Mouse (Mus musculus) hindbrain, embryonic 11.5 days (tissue): Measurements from ENCODE around the gene 4930407I10Rik. TPM values are rescaled to one million over a fixed set of nuclear protein-coding genes. Genes with fewer than 3 reads are reported as not detected.

Source experiments
- polyA plus RNA-seq: library from polyadenylated mRNA; unstranded; fragments of >200 nt; fragmentation: Nextera tagmentation; extraction: Ambion mirVana; gene quantifications from 2 replicates; pipeline ENCODE4 v1.2.1, GENCODE M21; 2014

4930407I10Rik gene
- polyA plus RNA-seq, 1 experiment from 2014 or later = 0.08 TPM

Other genes starting within 250 kb of the 4930407I10Rik start
- gene Tob2, start 200.4 kb upstream of the 4930407I10Rik start, polyA plus RNA-seq = 10.5 and 12.5 TPM in 2 replicates
- gene Phf5a, start 187.2 kb upstream of the 4930407I10Rik start, polyA plus RNA-seq = 184 and 186 TPM in 2 replicates
- 155 and 169 TPM in 2 replicates for gene Aco2, start 186.8 kb upstream of the 4930407I10Rik start, polyA plus RNA-seq
- gene Polr3h, start 132.9 kb upstream of the 4930407I10Rik start, polyA plus RNA-seq = 66.2 and 67.1 TPM in 2 replicates
- gene Csdc2, start 122.4 kb upstream of the 4930407I10Rik start, polyA plus RNA-seq = 25.2 and 25.7 TPM in 2 replicates
- gene Pmm1, start 98.2 kb upstream of the 4930407I10Rik start, polyA plus RNA-seq = 31.1 and 33.7 TPM in 2 replicates
- not detected in 2 replicates for gene 1700029P11Rik, start 78.6 kb upstream of the 4930407I10Rik start, polyA plus RNA-seq
- gene Xrcc6, start 71.3 kb upstream of the 4930407I10Rik start, polyA plus RNA-seq = 62.4 and 66.6 TPM in 2 replicates
- 32.6 and 35.6 TPM in 2 replicates for gene Desi1, start 25.3 kb upstream of the 4930407I10Rik start, polyA plus RNA-seq
- gene Snu13, start 11.6 kb upstream of the 4930407I10Rik start, polyA plus RNA-seq = 262 and 282 TPM in 2 replicates
- gene Mei1, start 10.8 kb downstream of the 4930407I10Rik start, polyA plus RNA-seq = not detected in 2 replicates
- gene Ccdc134, start 68.8 kb downstream of the 4930407I10Rik start, polyA plus RNA-seq = 17.0 and 17.2 TPM in 2 replicates
- 143 and 144 TPM in 2 replicates for gene Srebf2, start 88.0 kb downstream of the 4930407I10Rik start, polyA plus RNA-seq
- 1.0 and 1.9 TPM in 2 replicates for gene Shisa8, start 153.7 kb downstream of the 4930407I10Rik start, polyA plus RNA-seq
- gene Tnfrsf13c, start 165.2 kb downstream of the 4930407I10Rik start, polyA plus RNA-seq = 0.35 and 0.62 TPM in 2 replicates
- 76.2 and 78.1 TPM in 2 replicates for gene Cenpm, start 185.6 kb downstream of the 4930407I10Rik start, polyA plus RNA-seq
- gene 1500009C09Rik, start 193.2 kb downstream of the 4930407I10Rik start, polyA plus RNA-seq = 0.86 and 1.6 TPM in 2 replicates
- gene Sept3, start 215.7 kb downstream of the 4930407I10Rik start, polyA plus RNA-seq = 146 and 150 TPM in 2 replicates
- 0.12 TPM in 1 of 2 replicates, not detected in the other for gene Wbp2nl, start 239.8 kb downstream of the 4930407I10Rik start, polyA plus RNA-seq